Mouse (Mus musculus) embryonic stem cell, embryonic (primary cell): ENCODE data around the gene 2010111I01Rik.

Source experiments
- CTCF ChIA-PET, 4 experiments: fragments of 300-600 bp in 2 of 4; fragments of 350-600 bp in 2 of 4; sonication (Branson Sonifier 250); formaldehyde crosslinking; loops; one replicate each; lab custom pipeline; 2022; ENCODE audit warnings: inconsistent platforms in 2 of 4; lab: Charles Lee
- POLR2A ChIA-PET, 4 experiments: fragments of 300-600 bp in 2 of 4; fragments of 350-600 bp in 2 of 4; sonication (Branson Sonifier 250); formaldehyde crosslinking; loops; one replicate each; lab custom pipeline; 2022; ENCODE audit warnings: antibody characterized with exemption in 4 of 4, inconsistent platforms in 1 of 4; lab: Charles Lee

Gene 2010111I01Rik

GRCm38 (mm10) chr13:63083663-63084062 is 119.0 kb downstream of the 2010111I01Rik start:
- POLR2A ChIA-PET: interaction anchor here in 3 of 4 experiments (0.7 to 1.1 kb wide), 3 partner anchors 9 to 12 kb away, joined by 3 to 4 read pairs (median 3); no protein-coding TSS in a partner anchor
- CTCF ChIA-PET: interaction anchor here in 1 of 4 experiments (0.6 kb wide), 1 partner anchor 947 kb away, joined by 3 read pairs; no protein-coding TSS in a partner anchor

- CTCF ChIA-PET: no interaction called here
- POLR2A ChIA-PET: interaction anchor here in 1 of 4 experiments (0.6 kb wide), 1 partner anchor 456 kb away, joined by 6 read pairs; no protein-coding TSS in a partner anchor
These were observed 123.4 kb downstream of the 2010111I01Rik start for GRCm38 (mm10) chr13:63087865-63088683.

GRCm38 (mm10) chr13:63089513-63089912 is 124.8 kb downstream of the 2010111I01Rik start:
- POLR2A ChIA-PET: no interaction called here
- CTCF ChIA-PET: interaction anchor here in 1 of 4 experiments (0.5 kb wide), 1 partner anchor 187 kb away, joined by 3 read pairs; no protein-coding TSS in a partner anchor

DNA sequence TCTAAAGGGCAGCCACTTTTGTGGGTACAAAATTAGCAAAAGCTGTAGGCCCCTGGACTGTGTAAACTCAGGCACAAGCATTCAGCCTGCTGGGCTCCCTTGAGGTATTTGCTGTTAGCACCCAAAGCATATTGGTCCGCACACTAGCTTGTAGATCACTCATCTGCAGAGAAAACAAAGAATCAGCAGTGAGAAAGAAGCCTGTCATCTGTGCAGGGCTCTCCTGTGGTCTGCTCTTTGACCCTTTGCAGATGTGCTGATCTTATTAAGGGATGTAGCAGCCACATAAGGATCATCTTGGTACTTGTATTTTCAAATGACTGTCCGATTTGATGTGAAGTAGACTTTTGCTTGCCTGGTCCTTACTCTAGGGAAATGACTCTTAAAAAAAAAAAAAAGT is 126.6 kb downstream of the 2010111I01Rik start:
- ChIA-PET CTCF (no interaction called here), POLR2A (no interaction called here)

- CTCF ChIA-PET: no interaction called here
- POLR2A ChIA-PET: no interaction called here
These were observed 127.6 kb downstream of the 2010111I01Rik start for GRCm38 (mm10) chr13:63092299-63092698.

DNA sequence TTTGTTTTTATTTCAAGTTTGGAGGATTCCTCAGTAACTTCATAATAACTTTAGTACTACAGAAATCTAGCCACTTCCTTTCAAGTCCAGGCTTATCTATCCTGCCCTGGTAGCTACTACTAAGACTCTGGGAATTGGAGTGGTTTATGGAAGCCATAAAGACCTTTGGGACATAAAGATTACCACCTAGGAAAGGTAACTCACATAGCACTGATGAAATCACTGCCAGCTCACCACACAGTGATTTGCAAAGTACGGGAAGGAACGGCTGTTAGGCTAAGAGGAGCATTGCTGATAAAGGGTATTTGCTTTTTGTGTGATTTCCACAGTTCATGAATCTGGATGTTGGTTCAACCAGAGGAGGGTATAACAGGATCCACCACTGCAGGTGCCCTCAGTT is 128.2 kb downstream of the 2010111I01Rik start:
- ChIA-PET POLR2A (interaction anchor here in 2 of 4 experiments (0.6 to 1.4 kb wide), 3 partner anchors 9 to 22 kb away, joined by 3 read pairs; no protein-coding TSS in a partner anchor), CTCF (no interaction called here)

DNA sequence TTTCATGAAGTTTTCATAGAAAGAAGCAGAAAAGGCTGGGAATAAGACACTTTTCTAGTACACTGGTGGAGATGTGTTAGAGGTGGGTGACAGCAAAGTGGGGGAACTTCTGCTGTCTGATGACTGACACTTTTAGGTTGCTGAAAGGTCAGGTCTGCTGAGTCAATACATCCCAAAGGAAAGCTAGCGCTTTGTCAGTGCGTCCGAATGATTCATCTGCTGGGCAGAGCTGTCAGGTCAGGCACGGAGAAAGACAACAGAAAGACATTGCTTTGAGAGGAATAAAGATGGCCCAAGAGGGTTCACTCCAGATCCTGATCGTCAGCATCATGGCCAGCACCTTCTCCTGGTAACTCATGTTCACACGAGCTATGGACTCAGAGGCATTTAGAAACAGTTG is 128.9 kb downstream of the 2010111I01Rik start:
- ChIA-PET POLR2A (interaction anchor here in 2 of 4 experiments (0.9 to 2.0 kb wide), 9 partner anchors 12 to 337 kb away, joined by 3 to 12 read pairs (median 4); no protein-coding TSS in a partner anchor), CTCF (interaction anchor here in 1 of 4 experiments (1.4 kb wide), 1 partner anchor 13 kb away, joined by 4 read pairs; no protein-coding TSS in a partner anchor)

DNA sequence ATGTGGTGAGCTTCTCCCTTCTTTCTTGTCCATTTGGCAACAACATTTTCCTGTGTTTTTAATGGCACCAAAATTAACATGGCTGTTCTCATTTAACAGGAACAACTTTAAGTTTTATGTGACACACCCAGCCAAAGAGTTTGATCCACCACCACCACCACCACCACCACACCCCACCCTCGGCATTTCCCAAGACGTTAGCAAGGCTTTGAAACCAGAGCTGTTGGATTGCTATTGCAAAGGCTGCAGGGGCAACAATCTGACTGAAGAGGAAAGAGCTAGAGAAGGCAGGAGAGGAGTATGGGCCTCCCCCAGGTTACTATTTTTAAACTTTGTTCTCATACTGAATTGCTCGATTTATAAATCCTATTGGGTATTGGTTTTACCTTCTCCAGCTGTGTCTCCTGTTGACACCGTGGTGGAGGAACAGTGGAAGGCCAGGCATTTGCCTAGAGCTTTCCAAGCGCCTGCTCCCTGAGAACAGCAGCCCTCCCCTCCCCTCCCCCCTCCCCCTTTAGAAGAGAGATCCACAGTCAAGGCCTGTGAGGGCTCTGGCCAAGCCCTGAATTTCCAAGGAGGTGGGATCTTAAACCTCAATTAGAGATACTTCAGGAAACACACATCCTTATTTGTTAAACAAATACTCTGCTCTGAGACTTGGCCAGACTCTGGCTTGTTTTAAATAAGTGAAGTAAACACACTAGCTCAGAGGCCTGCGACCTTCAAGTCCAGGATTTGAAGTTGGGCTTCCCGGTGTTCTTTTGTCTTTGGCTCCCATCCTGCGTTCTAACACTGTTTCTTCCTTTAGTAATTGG is 129.8 kb downstream of the 2010111I01Rik start:
- CTCF ChIA-PET: interaction anchor here (0.5 to 1.4 kb wide), 11 partner anchors 9 to 1353 kb away, joined by 3 to 5 read pairs (median 3); no protein-coding TSS in a partner anchor
- POLR2A ChIA-PET: interaction anchor here (0.6 to 2.0 kb wide), 26 partner anchors 9 to 575 kb away, joined by 3 to 12 read pairs (median 4); partner anchors contain the start of gene 2010111I01Rik (in 1 of the 4)

DNA sequence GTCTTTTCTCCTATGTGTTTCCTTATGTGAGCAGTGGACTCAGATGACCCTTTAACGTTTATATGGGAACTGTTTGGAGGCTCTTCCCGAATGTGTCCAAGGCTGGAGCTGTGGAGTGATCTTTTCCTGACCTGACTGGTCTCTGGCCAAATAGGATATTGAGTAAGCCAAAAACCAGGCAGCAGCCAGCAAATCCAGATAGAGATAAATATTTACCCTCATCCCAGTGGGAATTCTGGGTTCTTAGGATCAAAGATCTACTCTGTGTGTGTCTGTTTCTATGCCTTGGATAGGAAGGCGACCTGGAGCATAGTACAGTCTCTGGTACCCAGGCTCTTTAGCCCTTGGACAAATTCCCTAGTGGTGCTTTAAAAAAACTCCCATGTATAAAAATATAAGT is 132.1 kb downstream of the 2010111I01Rik start:
- POLR2A ChIA-PET: no interaction called here
- CTCF ChIA-PET: no interaction called here

DNA sequence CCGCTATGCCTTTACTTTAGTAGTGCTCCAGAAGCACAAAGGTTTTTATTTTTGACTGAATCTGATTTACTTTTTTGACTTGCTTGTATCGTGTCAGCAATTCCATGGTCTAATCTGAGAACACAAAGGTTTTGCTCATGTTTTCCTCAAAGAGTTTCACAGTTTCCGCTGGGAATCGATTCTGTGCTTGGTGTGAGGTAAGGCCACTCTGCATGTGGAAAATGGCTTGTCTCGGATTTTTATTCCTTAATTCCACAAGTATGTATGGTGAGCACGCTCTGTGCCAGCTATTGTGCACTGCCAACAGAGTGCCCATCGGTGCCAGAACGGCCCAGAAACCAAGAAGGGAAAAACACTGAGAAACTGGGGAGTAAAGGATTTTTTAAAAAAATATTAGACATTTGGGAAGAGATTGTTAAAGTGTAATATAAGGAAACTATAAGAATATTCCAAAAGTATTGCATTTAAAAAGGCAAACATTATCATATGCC is 132.8 kb downstream of the 2010111I01Rik start:
- POLR2A ChIA-PET: no interaction called here
- CTCF ChIA-PET: no interaction called here

DNA sequence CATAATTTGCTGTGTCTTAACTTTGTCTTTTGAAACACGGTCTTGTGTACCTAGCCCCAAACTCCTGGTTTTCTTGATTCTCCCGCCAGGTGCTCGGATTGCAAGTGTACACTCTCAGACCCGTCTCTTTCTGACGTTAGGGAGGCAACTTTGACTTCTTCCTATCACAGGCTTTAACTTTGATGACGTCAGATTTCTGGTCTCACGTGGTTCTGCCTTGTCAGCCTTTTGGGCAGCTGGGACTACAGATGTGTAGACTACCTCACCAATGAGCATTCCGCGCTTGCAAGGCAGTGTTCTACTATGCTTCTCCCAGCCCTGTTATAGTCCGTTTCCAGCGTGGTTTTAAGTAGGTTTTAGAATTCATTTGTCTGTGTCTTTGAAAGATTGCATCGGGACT is 137.1 kb downstream of the 2010111I01Rik start:
- CTCF ChIA-PET: no interaction called here
- POLR2A ChIA-PET: no interaction called here

DNA sequence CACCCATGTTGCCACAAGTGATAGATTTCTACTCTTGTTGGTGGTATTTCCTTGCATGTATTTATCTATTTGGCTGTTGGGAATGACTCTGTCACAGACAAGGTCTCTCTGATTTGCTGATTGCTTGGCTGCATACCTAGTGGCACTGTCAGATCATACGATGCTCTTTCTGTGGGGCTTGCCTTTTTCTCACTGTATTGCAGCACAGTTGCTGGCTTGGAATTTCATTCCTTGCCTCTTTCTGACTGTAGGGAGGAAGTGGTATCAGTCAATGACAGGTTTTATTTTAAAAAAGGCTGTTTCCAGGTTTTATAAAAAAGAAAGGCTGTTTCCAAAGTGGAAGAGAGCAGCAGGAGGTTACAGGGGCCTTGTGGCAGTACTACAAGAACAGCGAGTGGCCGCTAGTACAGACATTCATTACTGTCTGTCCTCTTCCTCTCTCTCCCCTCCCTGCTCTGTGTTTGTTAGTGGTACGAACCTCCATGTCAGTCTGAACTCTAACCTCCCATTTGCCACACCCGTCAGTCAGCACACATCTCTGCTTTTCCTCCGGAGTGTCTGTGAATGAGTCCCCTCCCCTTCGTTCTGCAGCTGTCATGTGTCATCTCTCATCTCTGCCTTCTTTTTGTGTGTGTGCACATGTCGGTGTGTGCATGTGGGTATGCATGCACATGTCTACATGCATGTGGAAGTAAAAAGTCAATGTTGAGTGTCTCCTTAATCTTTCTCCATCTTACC is 138.3 kb downstream of the 2010111I01Rik start:
- ChIA-PET CTCF (interaction anchor here in 1 of 4 experiments (0.6 kb wide), 1 partner anchor 74 kb away, joined by 3 read pairs; no protein-coding TSS in a partner anchor), POLR2A (no interaction called here)

- POLR2A ChIA-PET: interaction anchor here in 2 of 4 experiments (0.6 to 2.9 kb wide), 3 partner anchors 12 to 166 kb away, joined by 4 to 12 read pairs (median 7); no protein-coding TSS in a partner anchor
These were observed 141.9 kb downstream of the 2010111I01Rik start for GRCm38 (mm10) chr13:63106574-63106973.

DNA sequence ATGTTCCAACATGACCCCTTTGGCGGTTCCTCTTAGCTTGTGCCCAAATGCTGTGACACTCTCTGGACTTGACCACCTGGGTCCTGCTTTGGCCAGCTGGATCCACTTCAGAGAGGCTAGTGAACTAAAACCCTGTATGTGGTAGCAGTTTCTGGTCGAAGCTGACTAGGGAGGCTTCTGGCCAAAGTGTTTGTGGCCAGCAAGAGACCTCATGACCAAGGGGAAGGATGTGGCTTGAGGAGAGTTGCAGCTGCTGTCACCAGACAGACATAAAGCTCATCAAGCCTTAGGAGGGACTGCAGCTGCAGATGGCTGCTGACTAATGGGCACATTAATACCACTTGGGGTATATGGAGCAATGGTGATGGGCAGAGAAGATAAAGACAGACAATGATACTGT is 143.9 kb downstream of the 2010111I01Rik start:
- POLR2A ChIA-PET: interaction anchor here in 1 of 4 experiments (2.4 kb wide), 1 partner anchor 164 kb away, joined by 7 read pairs; no protein-coding TSS in a partner anchor
- CTCF ChIA-PET: interaction anchor here in 1 of 4 experiments (1.1 kb wide), 1 partner anchor 189 kb away, joined by 3 read pairs; no protein-coding TSS in a partner anchor

More at GRCm38 (mm10) chr13:63106574-63106973, 141.9 kb downstream of the 2010111I01Rik start:
- CTCF ChIA-PET: interaction anchor here in 1 of 4 experiments (0.5 kb wide), 1 partner anchor 230 kb away, joined by 4 read pairs; no protein-coding TSS in a partner anchor

DNA sequence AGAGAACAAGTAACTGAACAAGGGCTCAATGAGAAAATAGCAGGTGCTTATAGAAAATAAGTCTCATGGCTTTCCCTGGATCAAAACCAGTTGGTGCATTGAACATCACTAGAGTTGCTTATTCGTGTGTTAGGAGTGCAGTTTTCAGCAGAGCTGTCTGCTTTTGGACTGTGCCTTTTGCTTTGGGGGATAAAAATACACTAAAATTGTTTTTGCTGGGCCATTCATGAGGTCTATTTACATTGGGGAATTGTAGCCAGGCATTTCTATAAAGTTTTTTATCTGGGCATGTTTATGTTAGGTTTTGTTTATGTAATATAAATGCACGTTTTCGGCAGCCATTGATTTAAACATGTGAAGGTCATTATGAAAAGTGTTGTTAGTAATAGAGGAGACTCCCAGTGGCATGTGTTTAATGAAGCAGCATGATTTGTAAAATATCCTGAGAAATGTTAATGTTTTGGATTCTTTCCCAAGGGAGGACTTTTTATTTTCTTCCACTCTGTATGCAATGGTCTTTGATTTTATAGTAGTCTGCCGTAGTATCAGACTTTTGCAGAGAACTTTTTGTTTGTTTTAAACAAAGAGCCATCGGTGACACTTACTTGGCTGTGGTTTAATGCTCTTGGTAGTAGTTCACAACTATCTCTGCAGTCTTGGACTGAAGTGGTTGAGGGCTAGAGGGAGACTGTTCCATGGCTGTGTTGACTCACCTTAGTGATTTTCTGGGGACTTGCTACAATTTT is 146.8 kb downstream of the 2010111I01Rik start:
- ChIA-PET CTCF (no interaction called here), POLR2A (no interaction called here)

DNA sequence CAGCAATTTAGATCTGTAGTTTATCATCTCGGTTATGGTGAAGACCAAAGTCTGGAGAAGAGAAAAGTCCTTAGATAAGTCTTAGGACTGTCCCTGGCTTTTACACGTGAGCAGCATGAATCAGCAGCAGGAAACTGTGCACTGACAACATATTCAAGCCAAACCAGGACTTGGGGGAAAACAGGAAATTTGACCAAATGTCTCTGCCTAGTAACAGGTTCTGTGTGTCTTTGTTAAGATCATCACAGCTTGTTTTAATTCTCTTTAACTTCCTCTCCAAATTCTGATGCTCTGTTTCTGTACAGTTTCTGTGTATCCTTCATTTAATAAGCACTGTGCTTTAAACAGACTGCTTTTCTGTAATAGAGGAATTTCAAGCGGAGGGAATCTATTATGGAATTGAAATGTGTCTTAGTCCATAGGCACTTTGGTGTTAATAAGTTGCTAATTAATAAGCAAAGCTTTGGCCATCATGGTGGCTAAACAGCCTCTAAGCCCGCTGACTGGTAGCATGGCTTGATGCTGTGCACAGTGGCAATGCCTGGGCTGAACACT is 147.4 kb downstream of the 2010111I01Rik start:
- CTCF ChIA-PET: no interaction called here
- POLR2A ChIA-PET: no interaction called here
